Mouse (Mus musculus) fat pad, adult 2 months (tissue): Measurements from ENCODE around the gene Slc4a2.

Source experiments
- DNase-seq: peaks from one replicate; pipeline ENCODE4 v3.0.0-alpha.2; 2011; ENCODE audit warnings: low read depth, low spot score; ENCODE audit errors: extremely low read depth

The Slc4a2 gene

GRCm38 (mm10) chr5:24425421-24426036 lies 1.9 kb downstream of the Slc4a2 start:
- no peak for DNase-seq

GRCm38 (mm10) chr5:24426037-24426432 lies 2.4 kb downstream of the Slc4a2 start:
- no peak for DNase-seq

- no peak for DNase-seq
These were observed 3.1 kb downstream of the Slc4a2 start for GRCm38 (mm10) chr5:24426556-24427284.

GRCm38 (mm10) chr5:24427285-24427633 lies 3.6 kb downstream of the Slc4a2 start:
- DNase-seq, result no peak

- no peak for DNase-seq
These were observed 4.4 kb downstream of the Slc4a2 start for GRCm38 (mm10) chr5:24427981-24428402.

- DNase-seq, result no peak
These were observed 5.0 kb downstream of the Slc4a2 start for GRCm38 (mm10) chr5:24428596-24428995.

GRCm38 (mm10) chr5:24433993-24434392 lies 10.4 kb downstream of the Slc4a2 start:
- no peak for DNase-seq

GRCm38 (mm10) chr5:24441187-24441586 lies 17.6 kb downstream of the Slc4a2 start:
- no peak for DNase-seq

- DNase-seq, result no peak
These were observed 18.4 kb downstream of the Slc4a2 start for GRCm38 (mm10) chr5:24442029-24442428.

- DNase-seq, result no peak
These were observed 19.6 kb downstream of the Slc4a2 start for GRCm38 (mm10) chr5:24443204-24443603.

GRCm38 (mm10) chr5:24443927-24444326 lies 20.3 kb downstream of the Slc4a2 start:
- DNase-seq, result no peak

- peak; percentile 26 for DNase-seq
These were observed 21.2 kb downstream of the Slc4a2 start, which contains the start of gene Fastk for GRCm38 (mm10) chr5:24444746-24445427. Fastk (minus strand) TSS chr5:24445287.

GRCm38 (mm10) chr5:24445428-24446080 lies 21.9 kb downstream of the Slc4a2 start:
- no peak for DNase-seq

GRCm38 (mm10) chr5:24446630-24447029 lies 23.0 kb downstream of the Slc4a2 start:
- DNase-seq, result no peak

- DNase-seq, result no peak
These were observed 24.1 kb downstream of the Slc4a2 start, which contains the start of gene Tmub1 for GRCm38 (mm10) chr5:24447624-24448298. Tmub1 (minus strand) TSS chr5:24447854.

- DNase-seq, result no peak
These were observed 27.8 kb downstream of the Slc4a2 start for GRCm38 (mm10) chr5:24451264-24452029.

- DNase-seq, result no peak
These were observed 28.5 kb downstream of the Slc4a2 start, which contains the start of gene Agap3 for GRCm38 (mm10) chr5:24452030-24452690. Agap3 (plus strand) TSS chr5:24452177.

GRCm38 (mm10) chr5:24452691-24453233 lies 29.1 kb downstream of the Slc4a2 start:
- DNase-seq, result no peak

GRCm38 (mm10) chr5:24453283-24453984 lies 29.8 kb downstream of the Slc4a2 start:
- DNase-seq, result no peak
